Comparison of ENCODE assay signal across 8 mouse cellular contexts in the genomic region with DNA sequence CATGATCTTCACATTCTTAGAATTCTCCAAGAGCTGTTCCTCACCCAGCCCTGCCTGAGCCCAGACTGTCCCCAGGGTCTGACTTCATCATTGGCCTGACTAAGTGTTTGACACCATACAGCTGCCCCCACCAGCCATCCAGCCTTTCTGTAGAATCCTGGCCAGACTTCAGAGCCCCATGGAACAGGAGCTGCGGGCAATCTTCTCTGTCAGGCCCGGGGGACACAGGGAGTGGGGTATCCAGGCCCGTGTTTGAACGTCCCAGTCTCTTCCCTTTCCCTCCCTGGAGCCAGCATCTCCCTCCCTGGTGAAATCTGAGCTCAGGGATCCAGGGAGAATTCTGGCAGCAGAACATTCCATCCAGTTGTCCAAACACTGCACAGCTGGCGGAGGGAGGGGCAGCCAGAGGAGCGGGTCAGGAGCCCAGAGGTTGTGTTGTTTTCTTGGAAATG. TPM values are rescaled to one million over a fixed set of nuclear protein-coding genes. Genes with fewer than 3 reads are reported as not detected.
DNase-seq lines count a peak whose midpoint lies in the region; ATAC-seq and TF ChIP-seq lines count a peak whose summit lies in the region.

No protein-coding gene starts in this region.

- H3K27ac ChIP-seq in heart, embryonic 10.5 days: peak overlapping the region; percentile 90
- peak overlapping the region; percentile 87 for H3K27ac ChIP-seq in limb, embryonic 14.5 days (replicated peaks; ENCODE audit: low read depth, low read length)
- 0 out of 2 replicates have a peak overlapping the region, but pooled peaks have one; percentile 17 for H3K27ac ChIP-seq in small intestine, adult 2 months (ENCODE audit: insufficient read depth, low read depth, low read length)

- H3K27me3 ChIP-seq in heart, embryonic 10.5 days (ENCODE audit: insufficient read depth, poor library complexity, severe bottlenecking): no peaks in the 10 kb centered on the region
- no peaks in the 10 kb centered on the region for H3K27me3 ChIP-seq in limb, embryonic 14.5 days (ENCODE audit: control insufficient read depth, insufficient read depth, low read length)
- no peaks in the 10 kb centered on the region for H3K27me3 ChIP-seq in small intestine, adult 2 months (ENCODE audit: control insufficient read depth, insufficient read depth, low read length)

- DNase-seq in urinary bladder, postnatal 14 days (ENCODE audit: low spot score): peak; percentile 71
- DNase-seq in urinary bladder, adult 2 months (ENCODE audit: low spot score): no peak
- DNase-seq in heart, embryonic 10.5 days (ENCODE audit: low spot score): peak; percentile 88
- DNase-seq in limb, embryonic 14.5 days (ENCODE audit: low spot score): peak; percentile 70
- DNase-seq in natural killer cell, adult 2 months (ENCODE audit: low spot score in 2 of 2): no peak
- DNase-seq in adrenal gland, adult 18-20 months (ENCODE audit: low spot score in 2 of 2): no peak
- DNase-seq in right cerebral cortex, adult 18-20 months: no peak

- peak overlapping the region; percentile 23; the same call in 1 of the 2 replicates for H3K4me3 ChIP-seq in heart, embryonic 10.5 days
- H3K4me3 ChIP-seq in limb, embryonic 14.5 days (replicated peaks; ENCODE audit: low read length): no peak overlapping the region
- H3K4me3 ChIP-seq in small intestine, adult 2 months (ENCODE audit: low read depth, low read length): no peak overlapping the region

- TF ChIP-seq CTCF in small intestine, adult 2 months (IDR thresholded peaks at IDR 0.05; ENCODE audit: extremely low read depth, insufficient read length, insufficient replicate concordance, low read depth, low read length): no peak

- H3K9ac ChIP-seq in limb, embryonic 14.5 days (ENCODE audit: low read depth, low read length, severe bottlenecking): peak overlapping the region; percentile 4; the same call in 1 of the 2 replicates

- peak; percentile 60 for ATAC-seq in limb, embryonic 14.5 days (ENCODE audit: low FRiP score, low read depth)

- H3K9me3 ChIP-seq in heart, embryonic 10.5 days: no peaks in the 10 kb centered on the region
- H3K9me3 ChIP-seq in limb, embryonic 14.5 days (ENCODE audit: control insufficient read depth, low read length): no peaks in the 10 kb centered on the region

- H3K4me2 ChIP-seq in limb, embryonic 14.5 days (replicated peaks; ENCODE audit: low read depth, low read length, severe bottlenecking): peak overlapping the region; percentile 10; the same call in 1 of the 2 replicates

- peaks cover 51% of the 10 kb centered on the region for H3K4me1 ChIP-seq in heart, embryonic 10.5 days
- H3K4me1 ChIP-seq in limb, embryonic 14.5 days (ENCODE audit: control insufficient read depth, insufficient read depth, low read length): peaks cover 34% of the 10 kb centered on the region
- peaks cover 12% of the 10 kb centered on the region for H3K4me1 ChIP-seq in small intestine, adult 2 months (ENCODE audit: control insufficient read depth, insufficient read depth, insufficient read length, low read length)

- H3K36me3 ChIP-seq in heart, embryonic 10.5 days: no peaks in the 10 kb centered on the region
- no peaks in the 10 kb centered on the region for H3K36me3 ChIP-seq in limb, embryonic 14.5 days (ENCODE audit: control insufficient read depth, insufficient read depth, low read length)
- no peaks in the 10 kb centered on the region for H3K36me3 ChIP-seq in small intestine, adult 2 months (ENCODE audit: control insufficient read depth, insufficient read depth, low read length)

- TF ChIP-seq POLR2A in limb, embryonic 14.5 days (IDR thresholded peaks at IDR 0.05; ENCODE audit: borderline replicate concordance, extremely low read depth, insufficient read depth, insufficient read length): no peak
- TF ChIP-seq POLR2A in small intestine, adult 2 months (IDR thresholded peaks at IDR 0.05; ENCODE audit: low read depth, low read length): no peak

- WGBS in heart, embryonic 10.5 days: 15% methylated on average over 6 of the region's 6 CpGs
- 7% methylated on average over 6 of the region's 6 CpGs for WGBS in limb, embryonic 14.5 days
- WGBS in small intestine, adult 2 months: 57% methylated on average over 6 of the region's 6 CpGs

RNA-seq across cellular contexts. Expression of gene Rab3il1, which starts 11.4 kb away (rescaled TPM):
- 22.0 and 23.6 TPM in 2 replicates for polyA plus RNA-seq in urinary bladder, adult 2 months (2012; rRNA removed)
- polyA plus RNA-seq in heart, embryonic 10.5 days (2016; fragmentation: Nextera tagmentation; extraction: Ambion mirVana): 51.5 and 57.6 TPM in 2 replicates
- 36.1 and 42.8 TPM in 2 replicates for polyA plus RNA-seq in limb, embryonic 14.5 days (2012; rRNA removed)
- 43.9 and 49.6 TPM in 2 replicates for polyA plus RNA-seq in limb, embryonic 14.5 days (2014; fragmentation: Nextera tagmentation; extraction: Ambion mirVana)
- polyA plus RNA-seq in small intestine, adult 2 months (2012; rRNA removed): 4.1 and 4.3 TPM in 2 replicates
- 1 to 10 TPM; 3.6 to 5.9 TPM for total RNA-seq in adrenal gland, adult 18-20 months (2021)

RNA-seq across cellular contexts. Expression of gene Best1, which starts 11.4 kb away (rescaled TPM):
- polyA plus RNA-seq in urinary bladder, adult 2 months (2012; rRNA removed): 3.8 and 4.2 TPM in 2 replicates
- polyA plus RNA-seq in heart, embryonic 10.5 days (2016; fragmentation: Nextera tagmentation; extraction: Ambion mirVana): 0.73 and 0.95 TPM in 2 replicates
- polyA plus RNA-seq in limb, embryonic 14.5 days (2012; rRNA removed): 1.5 and 1.7 TPM in 2 replicates
- 1.5 and 1.9 TPM in 2 replicates for polyA plus RNA-seq in limb, embryonic 14.5 days (2014; fragmentation: Nextera tagmentation; extraction: Ambion mirVana)
- 0.09 and 0.18 TPM in 2 replicates for polyA plus RNA-seq in small intestine, adult 2 months (2012; rRNA removed)
- under 1 TPM; 0.22 to 0.30 TPM for total RNA-seq in adrenal gland, adult 18-20 months (2021)

RNA-seq across cellular contexts. Expression of gene Fads3, which starts 28.5 kb away (rescaled TPM):
- polyA plus RNA-seq in urinary bladder, adult 2 months (2012; rRNA removed): 38.6 and 41.9 TPM in 2 replicates
- polyA plus RNA-seq in heart, embryonic 10.5 days (2016; fragmentation: Nextera tagmentation; extraction: Ambion mirVana): 16.5 and 19.0 TPM in 2 replicates
- polyA plus RNA-seq in limb, embryonic 14.5 days (2012; rRNA removed): 40.8 and 57.7 TPM in 2 replicates
- polyA plus RNA-seq in limb, embryonic 14.5 days (2014; fragmentation: Nextera tagmentation; extraction: Ambion mirVana): 10.6 and 11.5 TPM in 2 replicates
- polyA plus RNA-seq in small intestine, adult 2 months (2012; rRNA removed): 7.6 and 18.9 TPM in 2 replicates
- total RNA-seq in adrenal gland, adult 18-20 months (2021): 10 to 100 TPM; 10.3 to 54.2 TPM

RNA-seq across cellular contexts. Expression of gene Fth1, which starts 32.5 kb away (rescaled TPM):
- polyA plus RNA-seq in urinary bladder, adult 2 months (2012; rRNA removed): 2,402 and 3,491 TPM in 2 replicates
- polyA plus RNA-seq in heart, embryonic 10.5 days (2016; fragmentation: Nextera tagmentation; extraction: Ambion mirVana): 1,706 and 1,823 TPM in 2 replicates
- polyA plus RNA-seq in limb, embryonic 14.5 days (2012; rRNA removed): 663 and 670 TPM in 2 replicates
- 1,538 and 1,580 TPM in 2 replicates for polyA plus RNA-seq in limb, embryonic 14.5 days (2014; fragmentation: Nextera tagmentation; extraction: Ambion mirVana)
- polyA plus RNA-seq in small intestine, adult 2 months (2012; rRNA removed): 9,432 and 18,582 TPM in 2 replicates
- 1,000 to 10,000 TPM; 3,118 to 4,182 TPM for total RNA-seq in adrenal gland, adult 18-20 months (2021)

Comparison
In these comparisons a context has a peak if more than half of its experiments do, and no peak if none do; other contexts are left out.
1. DNase-seq: peak in urinary bladder, postnatal 14 days (single experiment), heart, embryonic 10.5 days (single experiment) and limb, embryonic 14.5 days (single experiment); none in urinary bladder, adult 2 months (single experiment), natural killer cell, adult 2 months (0 of 2), adrenal gland, adult 18-20 months (0 of 2) and right cerebral cortex, adult 18-20 months (single experiment).
2. H3K27ac ChIP-seq: peak in every context shown above with its lines; median percentile 90 in heart, embryonic 10.5 days; 87 in limb, embryonic 14.5 days; 17 in small intestine, adult 2 months.